Mouse (Mus musculus): ENCODE data around the gene 4933430I17Rik. TPM values are rescaled to one million over a fixed set of nuclear protein-coding genes. Genes with fewer than 3 reads are reported as not detected.

4933430I17Rik gene
- total RNA-seq, 2 experiments from 2014 or later = 0.19 to 0.63 TPM

GRCm38 (mm10) chr4:62487914-62488313 lies 37.3 kb upstream of the 4933430I17Rik start:
- no peak overlapping the region for H3K27ac ChIP-seq
- intact Hi-C loops (cut with DNase I) = no loop called here
- no peak for TF ChIP-seq CTCF (IDR thresholded peaks at IDR 0.05)
- H3K4me3 ChIP-seq = no peak overlapping the region
- DNase-seq (ENCODE audit: extremely low spot score in 1 of 2, low spot score in 2 of 2) = no peak

GRCm38 (mm10) chr4:62492682-62493081 lies 32.5 kb upstream of the 4933430I17Rik start:
- intact Hi-C loops (cut with DNase I) = no loop called here
- H3K4me3 ChIP-seq = no peak overlapping the region
- no peak for TF ChIP-seq CTCF (IDR thresholded peaks at IDR 0.05)
- H3K27ac ChIP-seq = peak overlapping the region; percentile 6; the same call in 1 of the 2 replicates
- DNase-seq (ENCODE audit: extremely low spot score in 1 of 2, low spot score in 2 of 2) = no peak

- Histone ChIP-seq H3K27ac (no peak overlapping the region), H3K4me3 (no peak overlapping the region)
- no peak for TF ChIP-seq CTCF (IDR thresholded peaks at IDR 0.05)
- intact Hi-C loops (cut with DNase I) = no loop called here
- DNase-seq (ENCODE audit: extremely low spot score in 1 of 2, low spot score in 2 of 2) = no peak
Observed at GRCm38 (mm10) chr4:62494230-62494629, 30.9 kb upstream of the 4933430I17Rik start.

- H3K4me3 ChIP-seq = no peak overlapping the region
- DNase-seq (ENCODE audit: extremely low spot score in 1 of 2, low spot score in 2 of 2) = no peak
- H3K27ac ChIP-seq = no peak overlapping the region
- no peak for TF ChIP-seq CTCF (IDR thresholded peaks at IDR 0.05)
- intact Hi-C loops (cut with DNase I) = loop anchor here (1.0 to 5.0 kb wide), 2 partner anchors 24 to 39 kb away; no protein-coding TSS in a partner anchor
Observed at GRCm38 (mm10) chr4:62495946-62496345, 29.2 kb upstream of the 4933430I17Rik start.

GRCm38 (mm10) chr4:62496815-62497214 lies 28.4 kb upstream of the 4933430I17Rik start:
- Histone ChIP-seq H3K4me3 (no peak overlapping the region), H3K27ac (no peak overlapping the region)
- DNase-seq (ENCODE audit: extremely low spot score in 1 of 2, low spot score in 2 of 2) = peak; percentile 53 to 65
- no peak for TF ChIP-seq CTCF (IDR thresholded peaks at IDR 0.05)
- intact Hi-C loops (cut with DNase I) = loop anchor here (1.0 to 5.0 kb wide), 2 partner anchors 25 to 40 kb away; no protein-coding TSS in a partner anchor

GRCm38 (mm10) chr4:62500799-62501198 lies 24.4 kb upstream of the 4933430I17Rik start:
- H3K27ac ChIP-seq = no peak overlapping the region
- TF ChIP-seq CTCF (IDR thresholded peaks at IDR 0.05) = no peak
- no peak overlapping the region for H3K4me3 ChIP-seq
- intact Hi-C loops (cut with DNase I) = loop anchor here (5.0 kb wide), 1 partner anchor 93 kb away; the partner anchor contains the start of genes Cdc26 and Prpf4
- DNase-seq (ENCODE audit: extremely low spot score in 1 of 2, low spot score in 2 of 2) = no peak

GRCm38 (mm10) chr4:62501534-62501933 lies 23.6 kb upstream of the 4933430I17Rik start:
- Histone ChIP-seq H3K27ac (peak overlapping the region; percentile 95), H3K4me3 (peak overlapping the region; percentile 82)
- no peak for TF ChIP-seq CTCF (IDR thresholded peaks at IDR 0.05)
- intact Hi-C loops (cut with DNase I) = loop anchor here (5.0 kb wide), 1 partner anchor 94 kb away; the partner anchor contains the start of genes Cdc26 and Prpf4
- no peak for DNase-seq (ENCODE audit: extremely low spot score in 1 of 2, low spot score in 2 of 2)

GRCm38 (mm10) chr4:62501964-62502732 lies 23.0 kb upstream of the 4933430I17Rik start:
- intact Hi-C loops (cut with DNase I) = loop anchor here (1.0 to 5.0 kb wide), 2 partner anchors 23 to 95 kb away; partner anchors contain the start of genes 4933430I17Rik, Cdc26, Pole3 and Prpf4
- Histone ChIP-seq H3K4me3 (peak overlapping the region; percentile 82), H3K27ac (peak overlapping the region; percentile 95)
- peak; percentile 88 for DNase-seq (ENCODE audit: extremely low spot score in 1 of 2, low spot score in 2 of 2)
- TF ChIP-seq CTCF (IDR thresholded peaks at IDR 0.05) = no peak

GRCm38 (mm10) chr4:62502969-62503368 lies 22.2 kb upstream of the 4933430I17Rik start:
- no peak for DNase-seq (ENCODE audit: extremely low spot score in 1 of 2, low spot score in 2 of 2)
- TF ChIP-seq CTCF (IDR thresholded peaks at IDR 0.05) = no peak
- Histone ChIP-seq H3K27ac (no peak overlapping the region), H3K4me3 (no peak overlapping the region)
- intact Hi-C loops (cut with DNase I) = loop anchor here (1.0 to 5.0 kb wide), 2 partner anchors 22 to 96 kb away; partner anchors contain the start of genes 4933430I17Rik, Cdc26, Pole3 and Prpf4

- H3K4me3 ChIP-seq = peak within 1 kb of the TSS; percentile 82
- DNase-seq (ENCODE audit: extremely low spot score in 1 of 2, low spot score in 2 of 2) = no peak
- intact Hi-C loops (cut with DNase I) = loop anchor here (5.0 kb wide), 1 partner anchor 96 kb away; the partner anchor contains the start of genes Cdc26 and Prpf4
- H3K27ac ChIP-seq = peak within 1 kb of the TSS; percentile 95
- TF ChIP-seq CTCF (IDR thresholded peaks at IDR 0.05) = no peak
Observed at GRCm38 (mm10) chr4:62503374-62503970, 21.7 kb upstream of the 4933430I17Rik start, which contains the start of gene Hdhd3. Gene Hdhd3 (minus strand): TSS chr4:62503467.

- no peak overlapping the region for H3K27ac ChIP-seq
- intact Hi-C loops (cut with DNase I) = no loop called here
- no peak overlapping the region for H3K4me3 ChIP-seq
- no peak for DNase-seq (ENCODE audit: extremely low spot score in 1 of 2, low spot score in 2 of 2)
- TF ChIP-seq CTCF (IDR thresholded peaks at IDR 0.05) = no peak
Observed at GRCm38 (mm10) chr4:62505991-62506390, 19.2 kb upstream of the 4933430I17Rik start.

GRCm38 (mm10) chr4:62506798-62507197 lies 18.4 kb upstream of the 4933430I17Rik start:
- peak; percentile 34 for TF ChIP-seq CTCF (IDR thresholded peaks at IDR 0.05)
- no peak for DNase-seq (ENCODE audit: extremely low spot score in 1 of 2, low spot score in 2 of 2)
- intact Hi-C loops (cut with DNase I) = no loop called here
- H3K27ac ChIP-seq = no peak overlapping the region
- no peak overlapping the region for H3K4me3 ChIP-seq

All from left cerebral cortex, adult 2 months (tissue).